Mouse (Mus musculus) CD8-positive naive resting alpha-beta T cell, adult 2 months (primary cell): Measurements from ENCODE around the gene Lamb2.

Source experiments
- DNase-seq, 2 experiments: peaks; one replicate each; pipeline ENCODE4 v3.0.0; 2022; ENCODE audit warnings: low read depth in 2 of 2, low spot score in 2 of 2

Gene Lamb2

DNA sequence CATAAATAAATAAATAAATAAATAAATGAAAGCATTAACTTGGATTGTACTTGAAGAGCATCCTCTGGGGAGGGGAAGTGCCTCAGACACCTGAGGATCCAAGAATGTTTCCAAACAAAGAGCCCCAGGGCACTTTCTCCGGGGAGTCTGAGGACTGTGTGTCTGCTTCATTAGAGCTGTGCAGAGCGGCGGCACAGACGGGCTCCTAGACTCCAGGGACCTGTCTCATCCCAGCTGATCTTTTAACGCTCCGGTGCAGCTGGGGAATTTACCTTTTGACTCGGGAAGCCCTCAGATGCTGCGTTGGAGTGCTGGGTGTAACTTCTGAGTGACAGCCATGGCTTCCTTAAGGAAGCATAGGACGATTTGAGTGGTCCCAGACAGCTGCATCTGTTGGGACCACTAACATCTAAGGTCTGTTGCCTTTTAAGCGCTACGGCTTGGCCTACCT, 18.3 kb upstream of the Lamb2 start, which contains the start of gene Klhdc8b:
Klhdc8b (minus strand) TSS at position 401 of the 451 bp plus-strand sequence.
- no peak for DNase-seq

DNA sequence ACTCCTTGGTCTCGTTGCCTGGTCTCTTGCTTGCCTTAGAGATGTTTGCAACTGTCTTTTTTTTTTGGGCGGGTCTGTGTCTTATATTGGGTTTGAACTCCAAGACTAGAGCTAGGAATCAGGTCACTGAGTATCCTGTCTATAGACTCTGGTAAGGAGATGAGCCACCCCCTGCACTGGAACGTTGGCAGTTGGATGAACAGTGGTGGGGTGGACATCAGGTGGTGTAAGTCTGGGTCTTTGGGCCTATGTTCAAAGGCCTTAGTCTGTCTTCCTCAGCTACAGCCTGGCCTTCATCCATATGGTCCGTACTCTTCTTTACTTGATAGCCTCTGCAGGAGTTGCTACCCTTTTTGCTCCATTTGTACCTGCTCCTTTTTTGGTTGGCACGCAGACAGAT, 17.9 kb upstream of the Lamb2 start:
- DNase-seq: no peak

DNA sequence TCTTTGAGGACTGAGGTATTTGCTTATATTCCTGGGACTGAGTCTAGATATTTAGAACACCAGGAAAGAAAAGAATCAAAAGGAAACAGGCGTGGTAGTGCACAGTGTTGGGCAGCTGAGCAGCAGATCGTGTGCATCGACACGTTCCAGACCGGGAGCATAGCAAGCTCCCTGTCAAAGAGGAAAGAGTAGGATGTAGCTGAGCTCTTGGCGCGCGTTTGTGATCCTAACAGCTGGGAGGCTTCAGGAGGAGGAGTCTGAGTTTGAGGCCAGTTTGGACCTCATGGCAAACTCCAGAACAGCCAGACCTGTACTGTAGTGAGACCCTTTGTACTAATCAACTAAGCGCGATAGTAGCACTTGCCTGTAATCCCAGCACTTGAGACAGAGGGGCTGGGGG, 17.3 kb upstream of the Lamb2 start:
- DNase-seq: no peak

DNA sequence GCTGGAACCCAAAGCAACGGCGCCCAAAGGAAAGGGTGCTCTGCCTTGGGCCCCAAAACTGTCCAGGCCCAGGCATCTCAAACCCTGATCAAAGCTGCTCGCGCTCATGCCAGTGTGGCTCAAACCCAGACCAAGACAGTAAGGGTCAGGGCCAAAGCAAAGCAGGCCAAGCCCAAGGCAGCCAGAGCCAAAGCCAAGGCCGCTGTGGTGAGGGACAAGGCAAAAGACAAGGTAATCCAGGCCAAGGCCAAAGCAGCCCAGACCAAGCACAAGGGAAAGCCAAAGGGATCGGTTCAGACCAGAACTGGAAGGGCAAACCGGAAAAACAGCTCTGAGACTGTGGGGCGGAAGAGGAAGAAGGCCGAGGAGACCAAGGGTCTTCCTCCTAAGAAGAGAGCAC, 15.8 kb upstream of the Lamb2 start:
- no peak for DNase-seq

DNA sequence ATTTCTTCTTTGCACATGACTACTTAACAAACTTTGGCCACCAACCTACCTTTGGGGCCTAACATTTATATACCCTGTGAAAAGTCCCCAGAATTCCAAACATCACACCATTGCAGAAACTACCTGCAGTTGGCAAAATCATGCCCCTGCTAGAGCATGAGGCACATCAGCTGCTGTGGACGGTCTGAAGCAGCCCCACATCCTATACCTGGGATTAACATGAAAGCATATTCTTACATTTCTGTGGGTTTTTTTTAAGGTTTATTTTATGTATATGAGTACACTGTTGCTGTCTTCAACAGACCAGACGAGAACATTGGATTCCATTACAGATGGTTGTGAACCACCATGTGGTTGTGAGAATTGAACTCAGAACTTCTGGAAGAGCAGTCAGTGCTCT, 13.3 kb upstream of the Lamb2 start:
- no peak for DNase-seq

DNA sequence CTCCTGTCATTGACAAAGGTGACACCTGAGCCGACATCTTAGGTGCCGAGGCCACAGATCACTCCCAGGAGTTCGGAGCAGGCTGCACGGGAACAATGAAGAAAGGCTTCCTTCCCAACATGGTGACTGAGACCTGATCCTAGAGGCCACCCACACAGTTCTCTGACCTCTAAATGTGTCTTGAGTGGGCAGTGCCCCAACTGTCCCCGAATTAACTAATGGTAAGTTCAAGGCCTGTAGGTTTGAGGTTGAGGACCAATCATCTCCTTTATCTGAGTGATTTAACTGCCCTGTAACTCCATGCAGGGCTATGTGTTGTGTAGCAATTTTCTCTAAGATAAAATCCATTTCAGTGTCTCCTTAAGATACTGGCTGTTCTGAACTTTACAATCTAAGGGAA, 10.1 kb upstream of the Lamb2 start:
- DNase-seq: no peak

DNA sequence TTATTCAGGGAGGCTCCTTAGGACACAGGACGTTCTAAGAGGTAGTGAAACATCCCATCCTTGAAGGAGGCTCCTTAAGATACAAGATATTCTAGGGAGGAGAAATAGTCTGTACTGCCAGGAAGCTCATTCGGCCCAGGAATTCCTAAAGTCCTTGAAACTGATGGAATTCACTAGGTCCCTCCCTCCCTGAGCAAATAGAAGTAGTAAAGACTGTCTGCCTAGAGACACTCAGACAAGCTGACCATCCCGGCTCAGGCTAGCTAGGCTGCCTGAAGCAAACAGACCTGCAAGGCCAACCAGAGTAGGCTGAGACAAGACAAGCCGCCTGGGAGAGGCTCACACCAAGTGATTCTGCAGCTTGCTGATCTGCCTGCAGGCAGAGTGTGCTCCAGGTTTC, 9.7 kb upstream of the Lamb2 start:
- DNase-seq: no peak

DNA sequence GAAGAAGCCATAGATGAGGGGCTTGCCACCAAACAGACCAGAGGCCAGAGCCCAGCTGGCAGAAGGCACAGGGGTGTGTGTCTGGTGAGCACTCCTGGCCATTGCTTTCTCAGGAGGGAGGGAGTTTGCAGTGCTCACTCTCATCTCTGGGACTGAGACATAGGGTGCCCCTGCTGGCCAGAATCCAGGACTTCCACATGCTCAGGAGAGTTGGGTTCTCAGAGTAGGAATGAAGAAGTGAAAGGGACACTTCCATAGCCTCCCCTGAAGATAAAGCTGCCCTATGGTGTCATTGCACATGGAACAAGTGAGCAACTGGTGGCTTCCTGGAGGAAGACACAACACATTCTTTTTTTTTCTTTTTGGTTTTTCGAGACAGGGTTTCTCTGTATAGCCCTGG, 5.0 kb upstream of the Lamb2 start:
- no peak for DNase-seq

DNA sequence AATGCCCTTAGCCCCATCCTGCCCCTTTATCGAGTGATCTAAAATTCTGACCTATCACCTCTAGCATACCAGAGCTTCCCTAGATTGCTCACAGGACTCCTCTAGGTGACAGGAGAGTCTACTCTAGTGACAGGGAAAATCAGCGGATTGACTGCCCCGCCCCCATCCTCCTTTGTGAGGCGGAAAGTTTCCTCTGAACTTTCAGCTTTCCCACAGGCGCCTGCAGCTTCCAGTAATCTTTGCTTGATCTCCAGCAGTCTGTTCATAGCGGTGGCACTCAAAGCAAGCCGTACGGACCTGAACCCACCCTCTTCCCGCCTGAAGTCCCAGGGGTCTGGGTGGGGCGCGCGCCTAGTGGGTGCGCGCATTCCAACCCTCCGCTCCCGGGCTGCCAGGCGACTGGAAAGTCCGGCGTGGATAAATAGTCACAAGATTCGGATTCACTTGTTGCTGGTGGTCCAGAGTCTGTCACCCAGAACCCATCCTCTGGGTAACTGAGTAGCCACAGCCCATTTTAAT, 839 bp upstream of the Lamb2 start:
- DNase-seq: no peak

DNA sequence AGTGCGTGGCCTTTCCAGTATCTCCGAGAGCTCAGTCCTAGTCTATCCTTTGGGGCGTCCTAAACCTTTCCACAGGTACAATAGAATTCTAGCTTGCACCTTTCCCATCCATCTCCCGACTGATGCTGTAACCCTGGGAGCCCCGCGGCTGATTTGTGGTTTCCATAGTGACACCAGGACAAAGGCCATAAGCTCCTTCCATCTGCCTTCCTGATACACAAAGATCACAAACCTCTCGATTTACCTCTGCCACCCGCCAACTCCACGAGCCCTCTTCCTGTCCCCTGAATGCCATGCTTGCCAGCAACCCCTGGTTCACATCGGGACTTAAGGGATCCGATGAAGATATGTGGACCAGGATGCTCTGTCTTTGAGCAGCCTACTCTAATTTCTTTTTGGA, 295 bp upstream of the Lamb2 start:
- no peak for DNase-seq

DNA sequence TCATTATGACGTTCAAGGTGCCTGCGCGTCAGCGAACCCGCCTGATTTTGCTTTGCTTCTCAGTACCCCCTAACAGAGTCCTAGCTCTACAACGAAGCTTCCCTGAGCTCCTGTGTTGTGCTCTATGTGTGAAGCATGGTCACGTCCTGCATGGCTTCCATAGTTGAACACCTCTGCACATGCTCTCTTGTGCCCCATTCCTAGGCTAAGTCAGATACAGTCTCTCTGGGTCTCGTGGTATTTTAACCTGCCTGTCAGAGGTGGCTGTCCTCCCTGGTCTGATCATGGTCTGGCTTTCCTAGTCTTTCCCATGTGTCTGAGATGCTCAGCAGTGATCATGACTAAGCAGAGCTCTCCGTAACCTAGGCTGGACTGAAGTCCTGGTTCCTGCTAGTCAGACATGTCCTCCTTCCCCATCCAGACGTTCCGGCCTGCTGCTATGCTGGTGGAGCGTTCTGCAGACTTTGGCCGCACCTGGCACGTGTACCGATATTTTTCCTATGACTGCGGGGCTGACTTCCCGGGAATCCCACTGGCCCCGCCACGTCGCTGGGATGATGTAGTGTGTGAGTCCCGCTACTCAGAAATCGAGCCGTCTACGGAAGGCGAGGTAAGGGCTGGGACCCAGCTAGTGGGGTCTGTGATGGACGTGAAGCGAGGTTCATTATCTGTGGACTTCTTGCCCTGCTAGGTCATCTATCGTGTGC, 1.4 kb downstream of the Lamb2 start:
- DNase-seq: no peak

DNA sequence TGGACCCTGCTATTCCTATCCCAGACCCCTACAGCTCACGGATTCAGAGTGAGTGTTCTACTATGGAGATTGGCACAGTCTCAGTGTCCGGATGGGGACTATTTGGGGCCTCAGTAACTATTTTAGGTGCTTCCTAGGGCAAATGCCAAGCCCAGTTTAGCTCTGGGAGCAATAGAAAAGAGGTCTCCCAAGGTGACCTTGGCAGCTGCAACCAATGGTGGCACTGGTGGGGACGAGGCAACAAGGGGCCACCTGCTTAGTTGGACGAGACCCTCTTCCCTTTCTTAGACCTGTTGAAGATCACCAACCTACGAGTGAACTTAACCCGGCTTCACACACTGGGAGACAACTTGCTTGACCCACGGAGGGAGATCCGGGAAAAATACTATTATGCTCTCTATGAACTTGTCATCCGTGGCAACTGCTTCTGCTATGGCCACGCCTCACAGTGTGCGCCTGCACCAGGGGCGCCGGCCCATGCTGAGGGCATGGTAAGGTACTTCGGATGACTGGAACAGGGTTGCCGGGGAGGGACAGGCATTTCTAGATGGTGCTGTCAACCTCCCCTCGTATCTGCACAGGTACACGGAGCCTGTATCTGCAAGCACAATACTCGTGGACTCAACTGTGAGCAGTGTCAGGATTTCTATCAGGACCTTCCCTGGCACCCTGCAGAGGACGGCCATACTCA, 2.1 kb downstream of the Lamb2 start:
- no peak for DNase-seq

DNA sequence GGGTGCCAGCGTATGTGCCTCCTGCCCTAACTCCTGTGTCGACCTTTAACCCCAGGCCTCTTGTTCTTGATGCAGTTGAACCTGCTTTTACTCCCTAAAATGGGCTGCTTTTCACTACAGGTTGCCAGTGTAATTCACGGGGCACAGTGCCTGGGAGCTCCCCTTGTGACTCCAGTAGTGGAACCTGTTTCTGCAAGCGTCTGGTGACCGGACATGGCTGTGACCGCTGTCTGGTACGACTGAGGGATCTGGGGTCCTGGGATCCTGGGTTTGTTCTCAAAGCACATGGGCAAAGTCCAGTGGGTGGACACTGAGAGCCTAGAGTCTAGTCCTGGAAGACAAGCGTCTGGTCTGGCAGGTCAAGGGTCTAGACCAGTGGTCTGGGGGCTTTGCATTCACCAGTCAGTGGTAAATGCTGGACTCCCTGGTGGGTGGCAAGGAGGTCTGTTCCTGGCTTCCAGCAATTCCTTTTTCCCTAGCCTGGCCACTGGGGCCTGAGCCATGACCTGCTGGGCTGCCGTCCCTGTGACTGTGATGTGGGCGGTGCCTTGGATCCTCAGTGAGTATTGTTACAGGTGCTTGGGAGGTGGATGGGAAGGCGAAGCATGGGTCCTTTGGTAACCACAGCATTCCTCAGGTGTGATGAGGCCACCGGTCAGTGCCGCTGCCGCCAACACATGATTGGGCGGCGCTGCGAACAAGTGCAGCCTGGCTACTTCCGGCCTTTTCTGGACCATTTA, 3.7 kb downstream of the Lamb2 start:
- no peak for DNase-seq

DNA sequence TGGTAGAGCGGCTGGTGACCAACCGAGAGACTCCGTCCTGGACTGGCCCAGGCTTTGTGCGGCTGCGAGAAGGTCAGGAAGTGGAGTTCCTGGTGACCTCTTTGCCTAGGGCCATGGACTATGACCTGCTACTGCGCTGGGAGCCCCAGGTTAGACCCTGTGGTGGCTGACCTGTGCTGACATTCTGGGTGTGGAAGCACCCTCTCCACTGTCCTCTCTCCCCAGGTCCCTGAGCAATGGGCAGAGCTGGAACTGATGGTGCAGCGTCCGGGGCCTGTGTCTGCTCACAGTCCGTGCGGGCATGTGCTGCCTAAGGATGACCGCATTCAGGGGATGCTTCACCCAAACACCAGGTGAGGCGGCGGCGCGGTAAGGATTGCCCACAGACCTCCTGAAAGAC, 4.5 kb downstream of the Lamb2 start:
- no peak for DNase-seq

DNA sequence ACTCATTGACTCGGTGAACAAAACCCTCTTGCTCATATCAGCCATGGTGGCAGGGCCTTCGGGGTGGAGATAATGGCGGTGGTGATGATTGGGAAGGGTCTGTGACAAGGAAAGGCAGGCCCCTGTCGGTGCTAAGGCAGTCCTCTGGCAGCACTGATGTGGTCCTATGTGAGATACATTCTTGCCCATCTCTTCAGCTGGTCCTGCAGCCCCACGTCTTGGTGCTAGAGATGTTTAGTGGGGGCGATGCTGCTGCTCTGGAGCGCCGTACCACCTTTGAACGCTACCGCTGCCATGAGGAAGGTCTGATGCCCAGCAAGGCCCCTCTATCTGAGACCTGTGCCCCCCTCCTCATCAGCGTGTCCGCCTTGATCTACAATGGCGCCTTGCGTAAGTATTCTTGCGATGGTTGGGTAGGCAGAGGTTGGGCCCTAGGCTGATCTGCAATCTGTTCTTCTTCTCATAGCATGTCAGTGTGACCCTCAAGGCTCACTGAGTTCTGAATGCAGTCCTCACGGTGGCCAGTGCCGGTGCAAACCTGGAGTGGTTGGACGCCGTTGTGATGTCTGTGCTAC, 5.9 kb downstream of the Lamb2 start:
- no peak for DNase-seq

DNA sequence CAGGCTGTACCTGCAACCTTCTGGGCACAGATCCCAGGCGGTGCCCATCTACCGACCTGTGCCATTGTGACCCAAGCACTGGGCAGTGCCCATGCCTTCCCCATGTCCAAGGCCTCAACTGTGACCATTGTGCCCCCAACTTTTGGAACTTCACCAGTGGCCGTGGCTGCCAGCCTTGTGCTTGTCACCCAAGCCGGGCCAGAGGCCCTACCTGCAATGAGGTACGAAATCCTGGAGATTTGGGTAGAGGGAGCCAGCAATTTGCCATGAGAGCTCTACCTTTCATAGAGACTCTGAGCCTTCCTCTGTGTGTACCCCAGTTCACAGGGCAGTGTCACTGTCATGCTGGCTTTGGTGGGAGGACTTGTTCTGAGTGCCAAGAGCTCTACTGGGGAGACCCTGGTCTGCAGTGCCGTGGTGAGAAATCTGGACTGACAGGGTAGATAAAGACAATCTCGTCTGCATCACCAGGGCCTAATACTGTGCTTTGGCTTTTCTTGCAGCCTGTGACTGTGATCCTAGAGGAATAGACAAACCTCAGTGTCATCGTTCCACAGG, 7.5 kb downstream of the Lamb2 start:
- no peak for DNase-seq

DNA sequence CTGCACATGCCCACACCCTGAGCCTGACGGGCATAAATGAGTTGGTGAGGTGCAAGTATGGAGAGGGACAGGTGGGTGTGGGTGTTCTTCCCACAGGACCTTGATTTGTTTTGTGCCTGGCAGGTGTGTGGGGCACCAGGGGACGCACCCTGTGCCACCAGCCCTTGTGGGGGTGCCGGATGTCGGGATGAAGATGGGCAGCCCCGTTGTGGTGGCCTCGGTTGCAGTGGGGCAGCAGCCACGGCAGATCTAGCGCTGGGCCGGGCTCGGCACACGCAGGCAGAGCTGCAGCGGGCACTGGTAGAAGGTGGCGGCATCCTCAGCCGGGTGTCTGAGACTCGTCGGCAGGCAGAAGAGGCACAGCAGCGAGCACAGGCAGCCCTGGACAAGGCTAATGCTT, 8.9 kb downstream of the Lamb2 start:
- no peak for DNase-seq

DNA sequence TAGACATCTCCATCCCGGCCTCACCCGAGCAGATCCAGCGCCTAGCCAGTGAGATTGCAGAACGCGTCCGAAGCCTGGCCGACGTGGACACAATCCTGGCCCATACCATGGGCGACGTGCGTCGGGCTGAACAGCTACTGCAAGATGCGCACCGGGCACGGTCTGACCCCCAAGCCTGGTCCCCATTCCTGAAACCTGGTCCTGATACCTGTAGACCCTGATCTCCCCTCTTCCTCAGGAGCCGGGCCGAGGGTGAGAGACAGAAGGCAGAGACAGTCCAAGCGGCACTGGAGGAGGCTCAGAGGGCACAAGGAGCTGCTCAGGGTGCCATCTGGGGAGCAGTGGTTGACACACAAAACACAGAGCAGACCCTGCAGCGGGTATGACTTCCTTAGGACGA, 9.7 kb downstream of the Lamb2 start:
- no peak for DNase-seq

DNA sequence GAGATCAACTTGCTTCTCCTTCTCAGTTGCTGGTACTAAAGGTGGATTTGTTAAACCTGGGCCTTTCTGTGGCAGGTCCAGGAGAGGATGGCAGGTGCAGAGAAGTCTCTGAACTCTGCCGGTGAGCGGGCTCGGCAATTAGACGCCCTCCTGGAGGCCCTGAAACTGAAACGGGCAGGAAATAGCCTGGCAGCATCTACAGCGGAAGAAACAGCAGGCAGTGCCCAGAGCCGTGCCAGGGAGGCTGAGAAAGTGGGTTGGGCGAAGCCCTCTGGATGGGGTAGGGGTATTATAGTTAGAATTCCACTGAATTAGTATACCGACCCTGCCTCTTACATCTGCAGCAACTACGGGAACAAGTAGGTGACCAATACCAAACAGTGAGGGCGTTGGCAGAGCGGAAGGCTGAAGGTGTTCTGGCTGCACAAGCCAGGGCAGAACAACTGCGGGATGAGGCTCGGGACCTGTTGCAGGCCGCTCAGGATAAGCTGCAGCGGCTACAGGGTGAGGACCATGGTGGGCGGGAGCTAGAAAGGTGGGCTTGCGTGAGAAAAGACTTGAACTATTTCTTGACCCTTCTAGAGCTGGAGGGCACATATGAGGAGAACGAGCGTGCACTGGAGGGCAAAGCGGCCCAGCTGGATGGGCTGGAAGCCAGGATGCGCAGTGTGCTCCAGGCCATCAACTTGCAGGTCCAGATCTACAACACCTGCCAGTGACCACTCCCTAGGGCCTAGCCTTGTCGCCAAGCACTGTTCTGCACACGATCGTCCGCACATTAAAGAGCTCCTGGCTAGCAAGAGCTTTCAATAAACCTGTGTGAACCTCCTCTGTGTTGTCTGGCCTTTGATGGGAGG, 10.4 kb downstream of the Lamb2 start:
- no peak for DNase-seq

DNA sequence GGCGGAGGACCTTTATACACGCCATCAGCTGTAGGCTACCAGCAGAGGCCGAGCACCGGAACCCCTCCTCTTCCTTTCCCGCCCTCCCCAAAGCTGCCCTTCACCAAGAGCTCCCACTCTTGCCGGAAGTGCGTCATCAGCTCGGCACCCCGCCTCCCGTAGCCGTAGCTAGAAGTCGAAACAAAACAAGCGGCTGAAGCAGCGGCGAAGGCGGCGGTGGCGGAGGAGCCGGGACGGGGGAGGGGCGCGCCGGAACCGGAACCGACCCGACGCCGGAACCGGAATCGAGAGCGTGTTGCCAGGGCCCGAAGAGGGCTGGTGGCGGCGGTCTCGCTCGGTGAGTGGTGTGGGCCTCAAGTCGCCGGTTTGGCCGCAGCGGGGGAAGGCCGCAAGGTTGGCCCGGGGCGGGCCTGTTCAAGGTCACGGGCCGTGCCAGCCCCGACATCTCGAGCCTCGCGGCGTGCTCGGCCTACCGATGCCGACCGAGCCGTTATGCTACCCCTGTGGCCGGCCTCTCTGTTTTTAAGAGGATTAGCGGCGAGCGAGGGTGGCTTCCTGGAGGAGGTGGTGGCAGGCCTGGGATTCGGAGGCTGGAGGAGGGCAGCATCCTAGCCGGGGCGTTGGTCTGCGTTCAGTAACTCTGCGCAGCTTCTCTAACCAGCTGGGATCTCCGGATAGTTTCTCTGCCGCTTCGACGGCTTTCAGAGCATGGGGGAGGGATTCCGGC, 11.2 kb downstream of the Lamb2 start, which contains the start of gene Usp19:
Usp19 (plus strand) TSS at position 44 of the 727 bp plus-strand sequence.
- peak; percentile 89 to 91 for DNase-seq
